Mouse (Mus musculus): Measurements from ENCODE around the gene Ikzf3. TPM values are rescaled to one million over a fixed set of nuclear protein-coding genes. Genes with fewer than 3 reads are reported as not detected.

Ikzf3 gene
- polyA plus RNA-seq, 1 experiment from 2014 or later: 0.13 TPM

GRCm38 (mm10) chr11:98481231-98481630 lies 64.6 kb downstream of the Ikzf3 start:
- WGBS: 63% methylated on average over 6 of the region's 6 CpGs
- ATAC-seq (ENCODE audit: extremely low read depth, insufficient number of reproducible peaks, low FRiP score, low TSS enrichment): no peak
- 0 out of 2 replicates have a peak, but pooled peaks cover 7% of the 10 kb centered on the region for H3K27me3 ChIP-seq (replicated peaks)

GRCm38 (mm10) chr11:98479940-98480497 lies 65.8 kb downstream of the Ikzf3 start:
- H3K27ac ChIP-seq (replicated peaks): no peak overlapping the region
- H3K36me3 ChIP-seq: no peaks in the 10 kb centered on the region
- no peak for ATAC-seq (ENCODE audit: extremely low read depth, insufficient number of reproducible peaks, low FRiP score, low TSS enrichment)
- peaks cover 15% of the 10 kb centered on the region for H3K4me1 ChIP-seq
- 0 out of 2 replicates have a peak, but pooled peaks cover 7% of the 10 kb centered on the region for H3K27me3 ChIP-seq (replicated peaks)
- H3K4me3 ChIP-seq: no peak overlapping the region
- H3K9me3 ChIP-seq: no peaks in the 10 kb centered on the region
- 78% methylated on average over 12 of the region's 12 CpGs for WGBS
- no peak overlapping the region for H3K9ac ChIP-seq
- no peak overlapping the region for H3K4me2 ChIP-seq

More at GRCm38 (mm10) chr11:98481231-98481630, 64.6 kb downstream of the Ikzf3 start:
- Histone ChIP-seq H3K4me2 (no peak overlapping the region), H3K36me3 (no peaks in the 10 kb centered on the region), H3K9me3 (no peaks in the 10 kb centered on the region), H3K4me3 (no peak overlapping the region), H3K4me1 (peaks cover 15% of the 10 kb centered on the region), H3K27ac (replicated peaks) (no peak overlapping the region), H3K9ac (no peak overlapping the region)

- Histone ChIP-seq H3K4me2 (no peak overlapping the region), H3K36me3 (no peaks in the 10 kb centered on the region), H3K27me3 (replicated peaks) (0 out of 2 replicates have a peak, but pooled peaks cover 3% of the 10 kb centered on the region), H3K9me3 (no peaks in the 10 kb centered on the region), H3K9ac (no peak overlapping the region), H3K4me1 (peaks cover 15% of the 10 kb centered on the region), H3K4me3 (no peak overlapping the region), H3K27ac (replicated peaks) (no peak overlapping the region)
- ATAC-seq (ENCODE audit: extremely low read depth, insufficient number of reproducible peaks, low FRiP score, low TSS enrichment): no peak
- WGBS: 65% methylated on average over 13 of the region's 13 CpGs
These were observed 66.5 kb downstream of the Ikzf3 start for GRCm38 (mm10) chr11:98479026-98479939.

GRCm38 (mm10) chr11:98477011-98477701 lies 68.7 kb downstream of the Ikzf3 start:
- WGBS: 55% methylated on average over 14 of the region's 14 CpGs

GRCm38 (mm10) chr11:98476434-98476807 lies 69.4 kb downstream of the Ikzf3 start:
- Histone ChIP-seq H3K9ac (0 out of 2 replicates have a peak overlapping the region, but pooled peaks have one; percentile 37), H3K27me3 (replicated peaks) (peaks cover 5% of the 10 kb centered on the region; the same call in 1 of the 2 replicates), H3K4me3 (no peak overlapping the region), H3K4me2 (no peak overlapping the region), H3K4me1 (peaks cover 15% of the 10 kb centered on the region), H3K9me3 (no peaks in the 10 kb centered on the region), H3K27ac (replicated peaks) (no peak overlapping the region), H3K36me3 (no peaks in the 10 kb centered on the region)
- 49% methylated on average over 4 of the region's 4 CpGs for WGBS
- ATAC-seq (ENCODE audit: extremely low read depth, insufficient number of reproducible peaks, low FRiP score, low TSS enrichment): no peak

More at GRCm38 (mm10) chr11:98477011-98477701, 68.7 kb downstream of the Ikzf3 start:
- no peak overlapping the region for H3K27ac ChIP-seq (replicated peaks)
- H3K4me3 ChIP-seq: no peak overlapping the region
- no peak for ATAC-seq (ENCODE audit: extremely low read depth, insufficient number of reproducible peaks, low FRiP score, low TSS enrichment)
- no peak overlapping the region for H3K4me2 ChIP-seq
- peaks cover 15% of the 10 kb centered on the region for H3K4me1 ChIP-seq
- no peaks in the 10 kb centered on the region for H3K9me3 ChIP-seq
- H3K27me3 ChIP-seq (replicated peaks): 0 out of 2 replicates have a peak, but pooled peaks cover 1% of the 10 kb centered on the region
- H3K9ac ChIP-seq: 0 out of 2 replicates have a peak overlapping the region, but pooled peaks have one; percentile 37
- no peaks in the 10 kb centered on the region for H3K36me3 ChIP-seq

- 81% methylated on average over 9 of the region's 9 CpGs for WGBS
- H3K4me2 ChIP-seq: no peak overlapping the region
- ATAC-seq (ENCODE audit: extremely low read depth, insufficient number of reproducible peaks, low FRiP score, low TSS enrichment): no peak
- H3K36me3 ChIP-seq: no peaks in the 10 kb centered on the region
- peaks cover 10% of the 10 kb centered on the region; the same call in 1 of the 2 replicates for H3K27me3 ChIP-seq (replicated peaks)
- no peaks in the 10 kb centered on the region for H3K9me3 ChIP-seq
- no peak overlapping the region for H3K27ac ChIP-seq (replicated peaks)
- H3K4me3 ChIP-seq: no peak overlapping the region
- no peak overlapping the region for H3K9ac ChIP-seq
- H3K4me1 ChIP-seq: peaks cover 14% of the 10 kb centered on the region
These were observed 70.0 kb downstream of the Ikzf3 start for GRCm38 (mm10) chr11:98475630-98476433.

- peaks cover 14% of the 10 kb centered on the region for H3K27me3 ChIP-seq (replicated peaks)
- no peak overlapping the region for H3K4me2 ChIP-seq
- peaks cover 5% of the 10 kb centered on the region; the same call in 1 of the 2 replicates for H3K4me1 ChIP-seq
- H3K27ac ChIP-seq (replicated peaks): no peak overlapping the region
- H3K4me3 ChIP-seq: no peak overlapping the region
- ATAC-seq (ENCODE audit: extremely low read depth, insufficient number of reproducible peaks, low FRiP score, low TSS enrichment): no peak
- H3K36me3 ChIP-seq: no peaks in the 10 kb centered on the region
- H3K9ac ChIP-seq: no peak overlapping the region
- H3K9me3 ChIP-seq: no peaks in the 10 kb centered on the region
- 79% methylated on average over 11 of the region's 11 CpGs for WGBS
These were observed 70.9 kb downstream of the Ikzf3 start for GRCm38 (mm10) chr11:98474967-98475366.

- Histone ChIP-seq H3K9me3 (no peaks in the 10 kb centered on the region), H3K27ac (replicated peaks) (no peak overlapping the region), H3K4me1 (0 out of 2 replicates have a peak, but pooled peaks cover 3% of the 10 kb centered on the region), H3K4me2 (no peak overlapping the region), H3K27me3 (replicated peaks) (peaks cover 17% of the 10 kb centered on the region), H3K9ac (no peak overlapping the region), H3K4me3 (no peak overlapping the region), H3K36me3 (no peaks in the 10 kb centered on the region)
- 56% methylated on average over 8 of the region's 8 CpGs for WGBS
- no peak for ATAC-seq (ENCODE audit: extremely low read depth, insufficient number of reproducible peaks, low FRiP score, low TSS enrichment)
These were observed 71.8 kb downstream of the Ikzf3 start for GRCm38 (mm10) chr11:98473916-98474479.

- Histone ChIP-seq H3K9me3 (no peaks in the 10 kb centered on the region), H3K4me2 (no peak overlapping the region), H3K9ac (no peak overlapping the region), H3K27me3 (replicated peaks) (peaks cover 27% of the 10 kb centered on the region), H3K4me3 (no peak overlapping the region), H3K27ac (replicated peaks) (no peak overlapping the region), H3K36me3 (no peaks in the 10 kb centered on the region), H3K4me1 (no peaks in the 10 kb centered on the region)
- no peak for ATAC-seq (ENCODE audit: extremely low read depth, insufficient number of reproducible peaks, low FRiP score, low TSS enrichment)
- WGBS: 69% methylated on average over 4 of the region's 4 CpGs
These were observed 73.1 kb downstream of the Ikzf3 start for GRCm38 (mm10) chr11:98472696-98473095.

GRCm38 (mm10) chr11:98470795-98471194 lies 75.0 kb downstream of the Ikzf3 start:
- H3K4me2 ChIP-seq: no peak overlapping the region
- no peaks in the 10 kb centered on the region for H3K4me1 ChIP-seq
- H3K27me3 ChIP-seq (replicated peaks): peaks cover 38% of the 10 kb centered on the region
- H3K27ac ChIP-seq (replicated peaks): no peak overlapping the region
- 66% methylated on average over 6 of the region's 6 CpGs for WGBS
- no peaks in the 10 kb centered on the region for H3K36me3 ChIP-seq
- no peak overlapping the region for H3K4me3 ChIP-seq
- ATAC-seq (ENCODE audit: extremely low read depth, insufficient number of reproducible peaks, low FRiP score, low TSS enrichment): no peak
- no peaks in the 10 kb centered on the region for H3K9me3 ChIP-seq
- H3K9ac ChIP-seq: no peak overlapping the region

Data from heart, embryonic 13.5 days (tissue).